Mouse (Mus musculus) monocyte, adult 5-6 weeks (primary cell): Measurements from ENCODE around the gene Dkc1. TPM values are rescaled to one million over a fixed set of nuclear protein-coding genes. Genes with fewer than 3 reads are reported as not detected.
A peak's percentile ranks its signal among the peaks of the same experiment; 100 is the strongest.

Experiments used
- ATAC-seq: fragments of 153-309, 156-312 bp; replicated peaks from 2 replicates; pipeline ENCODE4 v1.8.0; 2017; ENCODE audit warnings: mild to moderate bottlenecking; ENCODE audit not compliant: low TSS enrichment, insufficient number of reproducible peaks, severe bottlenecking, poor library complexity, low FRiP score
- total RNA-seq: library from RNA; stranded (forward); fragments of 200-1000, 200-491, 200-594 nt; gene quantifications from 3 replicates; pipeline ENCODE4 v1.2.3, GENCODE M21; 2017

Gene Dkc1
- total RNA-seq, result 50.5 to 74.7 TPM (median 72.4 TPM) in 3 replicates

GRCm38 (mm10) chrX:75095369-75096162, at the start of gene Dkc1:
Dkc1 (plus strand) TSS chrX:75095854.
- peak; percentile 100 for ATAC-seq

- ATAC-seq, result no peak
These were observed 49.7 kb upstream of the Dkc1 start for GRCm38 (mm10) chrX:75045931-75046330.

- no peak for ATAC-seq
These were observed 48.6 kb upstream of the Dkc1 start for GRCm38 (mm10) chrX:75046921-75047635.

GRCm38 (mm10) chrX:75056120-75056775, 39.4 kb upstream of the Dkc1 start:
- ATAC-seq, result no peak

GRCm38 (mm10) chrX:75082351-75082750, 13.3 kb upstream of the Dkc1 start:
- ATAC-seq, result no peak

- ATAC-seq, result no peak
These were observed 11.5 kb upstream of the Dkc1 start for GRCm38 (mm10) chrX:75083982-75084773.

DNA sequence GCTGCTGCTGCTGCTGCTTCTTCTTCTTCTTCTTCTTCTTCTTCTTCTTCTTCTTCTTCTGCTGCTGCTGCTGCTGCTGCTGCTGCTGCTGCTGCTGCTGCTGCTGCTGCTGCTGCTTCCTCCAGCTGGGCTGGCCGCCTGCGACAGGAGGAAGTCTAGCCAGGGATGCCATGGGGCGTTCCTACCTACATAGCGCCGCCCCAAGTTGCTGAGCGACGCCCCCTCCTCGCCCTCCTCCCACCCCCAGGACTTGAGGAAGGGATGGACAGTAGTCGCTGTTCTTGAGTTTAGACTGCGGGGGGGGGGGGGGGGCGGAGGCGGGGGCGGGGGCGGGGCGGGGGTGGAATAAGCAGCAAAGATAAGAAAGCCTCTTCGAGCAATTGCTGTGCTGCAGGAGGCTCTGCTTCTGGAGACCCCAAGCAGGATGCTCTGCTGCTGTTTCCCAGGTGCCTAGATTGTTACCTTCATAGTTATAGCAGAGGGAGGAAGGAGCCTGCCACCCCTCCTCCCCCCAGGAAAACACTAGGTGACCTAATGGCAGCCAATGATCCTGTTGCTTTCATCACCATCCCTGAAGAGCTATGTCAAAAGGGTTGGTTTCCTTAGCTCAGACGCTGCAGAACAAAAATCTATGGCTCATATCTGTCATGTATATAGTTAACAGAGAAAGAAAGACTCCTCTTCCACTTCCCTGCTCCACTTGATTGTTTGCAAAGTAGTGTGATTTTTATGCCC, 10.7 kb upstream of the Dkc1 start, which contains the start of gene Gab3:
TSS of gene Gab3 (minus strand) at position 685 of the 735 bp plus-strand sequence.
- ATAC-seq, result peak; percentile 93

DNA sequence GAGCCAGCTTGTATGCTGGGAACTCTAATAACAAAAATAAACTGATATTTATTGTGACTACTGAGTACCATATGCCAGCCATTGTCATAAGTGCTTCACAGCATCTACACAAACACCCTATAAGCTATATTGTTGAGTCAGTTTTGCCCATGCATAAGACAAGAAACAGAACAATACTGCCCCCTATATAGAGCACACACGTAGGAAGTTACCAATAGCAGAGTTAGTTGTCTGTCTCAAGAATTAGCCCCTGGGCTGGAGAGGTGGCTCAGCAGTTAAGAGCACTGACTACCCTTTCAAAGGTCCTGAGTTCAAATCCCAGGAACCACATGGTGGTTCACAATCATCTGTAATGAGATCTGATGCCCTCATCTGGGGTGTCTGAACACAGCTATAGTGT, 10.0 kb upstream of the Dkc1 start:
- ATAC-seq, result no peak

GRCm38 (mm10) chrX:75096163-75096770, 613 bp downstream of the Dkc1 start:
- ATAC-seq, result 0 out of 2 replicates have a peak, but pooled peaks have one; percentile 3

DNA sequence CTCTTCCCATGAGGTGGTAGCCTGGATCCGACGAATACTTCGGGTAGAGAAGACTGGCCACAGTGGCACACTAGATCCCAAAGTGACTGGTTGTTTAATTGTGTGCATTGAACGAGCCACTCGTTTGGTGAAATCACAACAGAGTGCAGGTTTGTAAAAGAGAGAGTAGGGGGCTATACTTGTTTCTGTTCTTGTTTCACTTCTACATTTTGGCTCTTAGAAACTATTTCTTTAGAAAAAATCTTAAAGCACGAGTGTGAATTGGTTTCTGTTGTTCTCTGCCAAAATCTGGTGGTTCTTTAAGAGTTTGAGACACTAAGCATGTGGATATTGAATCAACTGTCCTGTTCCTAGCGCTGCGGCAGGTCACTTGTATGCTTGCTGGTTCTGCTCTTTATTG, 3.1 kb downstream of the Dkc1 start:
- ATAC-seq, result no peak

- ATAC-seq, result no peak
These were observed 6.6 kb downstream of the Dkc1 start for GRCm38 (mm10) chrX:75102293-75102692.

DNA sequence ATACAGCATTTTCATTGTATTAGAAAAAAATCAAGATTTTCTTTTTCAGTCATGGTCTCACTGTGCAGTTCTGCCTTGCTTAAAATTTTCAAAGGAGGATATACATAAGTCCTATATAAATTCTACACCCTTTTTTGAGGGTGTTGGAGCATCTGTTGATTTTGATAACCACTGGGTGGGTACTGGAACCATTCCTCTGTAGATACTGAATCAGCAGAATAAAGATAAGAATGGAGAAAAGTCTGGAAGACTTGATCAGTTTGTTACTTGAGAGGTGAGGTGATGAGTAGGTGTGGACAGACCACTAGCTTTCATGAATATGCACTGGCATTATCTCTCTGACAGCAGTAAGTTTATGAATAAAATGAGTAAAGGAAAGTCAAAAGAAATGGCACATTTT, 19.9 kb downstream of the Dkc1 start:
- no peak for ATAC-seq

DNA sequence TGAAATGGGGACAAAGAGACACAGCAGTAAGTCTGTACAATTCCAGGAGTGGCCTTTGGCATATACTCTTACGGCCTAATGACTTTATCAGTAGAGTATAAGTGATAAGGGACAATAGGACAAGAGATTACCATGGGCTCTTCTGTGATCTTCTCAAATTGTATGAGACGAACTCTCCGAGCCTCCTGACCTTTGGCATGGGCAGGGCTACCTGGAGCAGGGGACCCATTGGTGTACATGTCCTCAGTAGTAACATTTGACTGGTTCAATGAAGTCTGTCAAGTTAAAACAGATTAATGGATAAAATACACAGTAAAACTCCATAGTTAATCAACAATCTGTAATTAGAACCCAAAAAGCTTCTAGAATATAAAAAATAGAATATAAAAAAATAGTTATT, 30.0 kb downstream of the Dkc1 start:
- no peak for ATAC-seq

DNA sequence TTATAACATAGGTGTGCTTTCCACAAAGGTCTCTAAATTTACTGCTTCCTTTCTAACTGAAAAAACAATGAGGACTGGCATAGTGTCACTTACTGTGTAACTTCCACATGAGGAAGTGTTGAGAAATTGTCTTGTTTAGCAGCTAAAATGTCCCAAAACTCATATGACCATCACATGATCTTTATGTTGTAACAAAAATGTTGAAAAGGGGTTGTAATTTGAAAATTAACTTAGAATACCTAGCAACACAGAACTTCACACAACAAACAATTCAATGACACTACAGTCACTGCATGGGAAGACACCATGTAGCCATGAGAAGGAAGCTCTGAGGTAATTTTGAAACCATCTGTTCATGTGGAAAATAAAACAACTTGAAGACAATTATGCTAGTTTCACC, 31.2 kb downstream of the Dkc1 start:
- ATAC-seq, result peak; percentile 74

DNA sequence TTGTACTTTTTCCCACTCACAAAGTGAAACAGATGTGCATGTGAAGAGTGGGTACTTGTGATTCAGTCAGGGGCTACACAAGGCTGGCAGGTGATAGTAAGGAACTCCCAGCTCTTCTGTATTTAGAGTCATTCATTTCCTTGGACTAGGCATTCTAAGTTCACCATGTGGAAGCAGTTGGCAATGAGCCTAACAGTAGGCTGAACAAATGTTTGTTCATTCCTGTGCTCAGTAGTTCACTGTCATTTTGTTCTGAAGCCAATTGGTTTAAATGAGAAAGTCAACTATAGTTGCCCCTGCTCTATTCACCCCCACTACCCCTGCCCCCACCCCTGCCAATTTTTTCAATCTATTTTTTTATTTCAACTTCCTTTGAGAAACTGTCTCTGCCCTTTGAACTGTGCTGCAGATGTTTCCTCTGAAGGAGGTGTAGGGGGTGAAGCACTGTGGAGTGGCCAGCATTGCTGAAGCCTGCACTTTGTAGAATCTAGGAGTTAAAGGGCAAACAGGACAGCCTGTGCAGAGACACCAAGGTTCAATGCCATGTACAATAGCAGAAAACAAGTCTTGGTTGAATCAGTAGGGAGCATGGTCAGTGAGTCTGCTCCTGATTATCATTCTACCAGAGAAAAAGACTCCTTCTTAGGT, 32.8 kb downstream of the Dkc1 start:
- no peak for ATAC-seq

DNA sequence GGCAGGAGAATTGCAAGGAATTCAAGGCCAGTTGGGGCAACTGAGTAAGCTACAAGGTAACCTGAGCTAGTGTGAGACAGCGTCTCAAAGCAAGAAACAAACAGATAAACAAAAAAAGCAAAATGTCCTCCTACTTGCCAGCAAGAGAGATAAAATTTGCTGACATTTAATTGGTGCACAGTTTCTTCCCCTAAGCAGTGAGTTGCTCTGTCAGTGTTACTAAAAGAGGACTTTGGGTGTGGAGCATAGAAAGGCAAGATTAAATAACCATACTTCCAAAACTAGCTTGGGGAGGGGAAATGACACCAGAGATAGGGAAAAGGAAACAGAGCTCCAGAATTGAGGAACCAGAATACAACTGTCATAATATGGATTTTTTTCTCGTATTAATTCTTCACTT, 33.8 kb downstream of the Dkc1 start:
- ATAC-seq, result no peak

DNA sequence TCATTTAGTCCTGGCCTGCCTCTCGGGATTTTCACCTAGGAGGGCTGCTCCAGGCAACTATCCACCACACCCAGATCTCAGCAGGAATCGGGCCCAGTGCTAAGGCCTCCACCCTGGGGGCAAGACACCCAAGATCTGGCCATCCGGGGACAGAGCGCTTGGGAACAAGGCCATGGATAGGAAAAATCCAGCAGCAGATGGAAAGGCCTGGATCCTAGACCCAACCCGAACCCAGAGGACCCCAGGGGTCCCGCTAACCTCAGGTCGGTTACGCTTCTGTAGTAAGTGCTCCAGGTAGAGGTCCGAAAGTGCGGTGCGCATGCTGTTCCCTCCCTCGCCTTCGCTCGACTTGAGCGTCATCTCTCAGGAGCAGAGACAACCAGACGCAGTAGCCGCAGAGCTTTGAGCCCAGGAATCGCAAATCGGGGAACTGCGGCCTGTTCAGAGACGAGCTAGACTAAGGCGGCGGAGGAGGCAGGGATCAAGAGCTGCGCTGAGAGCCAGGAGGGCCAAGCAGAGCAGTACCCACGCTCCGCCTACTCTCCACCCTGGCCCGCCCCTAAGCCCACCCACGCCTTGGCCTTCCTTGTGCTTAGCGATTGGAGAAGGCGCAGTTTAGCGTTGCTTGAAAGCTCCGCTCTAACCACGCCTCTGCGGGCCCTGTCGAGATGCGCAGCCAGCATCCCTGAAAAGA, 35.0 kb downstream of the Dkc1 start, which contains the start of gene Mpp1:
TSS of gene Mpp1 (minus strand) at position 550 of the 694 bp plus-strand sequence.
- peak; percentile 80 for ATAC-seq
